Comparison of ENCODE assay signal across 12 mouse cellular contexts in the genomic region with DNA sequence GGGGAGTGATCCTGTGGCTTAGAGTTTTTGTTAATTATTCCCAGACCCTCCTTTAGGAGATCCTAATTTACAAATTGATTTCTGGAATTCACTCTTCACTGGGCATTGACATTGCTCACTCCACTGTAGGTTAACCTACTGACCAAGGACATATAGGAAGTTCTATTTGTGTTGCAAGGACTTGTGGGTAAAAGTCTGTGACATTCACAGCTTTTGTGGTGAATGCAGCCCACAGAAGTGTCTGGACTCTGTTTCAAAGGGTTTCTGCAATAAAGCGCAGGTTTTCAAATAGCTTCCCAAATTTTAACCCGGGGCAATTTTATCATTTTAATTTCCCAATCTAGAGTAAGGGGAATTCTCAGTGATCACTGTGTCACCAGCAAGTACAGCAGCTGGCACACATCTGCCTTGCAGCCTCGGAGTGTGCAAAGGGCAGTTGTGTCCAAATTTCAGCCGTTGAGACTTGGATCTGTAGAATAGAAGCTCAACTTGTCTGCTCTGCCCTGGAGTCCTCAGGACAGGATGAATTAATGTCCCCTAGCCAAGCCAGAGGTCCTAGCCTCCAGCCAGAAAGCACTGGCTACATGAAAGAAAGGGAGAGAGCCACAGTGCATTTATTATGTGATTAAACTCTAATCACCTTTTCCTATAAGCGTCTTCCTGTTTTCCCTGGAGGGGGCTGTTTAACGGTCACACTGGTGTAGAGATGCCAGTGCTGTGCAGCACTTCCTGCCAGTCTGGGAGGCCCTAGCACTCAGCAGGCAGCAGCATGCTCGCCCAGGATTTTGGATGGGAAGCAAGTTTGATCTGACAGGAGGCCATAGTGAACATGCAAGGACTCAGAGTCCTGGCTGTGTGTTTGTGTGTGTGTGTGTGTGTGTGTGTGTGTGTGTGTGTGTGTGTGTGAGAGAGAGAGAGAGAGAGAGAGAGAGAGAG. TPM values are rescaled to one million over a fixed set of nuclear protein-coding genes. Genes with fewer than 3 reads are reported as not detected.
DNase-seq lines count a peak whose midpoint lies in the region; ATAC-seq and TF ChIP-seq lines count a peak whose summit lies in the region.
"Had no signal": no experiment of that assay in that cellular context is flagged by ENCODE, and none has a peak within 500 bp of the region (broad histone marks: within the 10 kb centered on the region; RNA-seq: fewer than 3 reads in every experiment).

No protein-coding gene starts in this region.

- no peak overlapping the region for H3K9ac ChIP-seq in limb, embryonic 11.5 days (ENCODE audit: low read length)
- no peak overlapping the region for H3K9ac ChIP-seq in midbrain, embryonic 16.5 days (ENCODE audit: low read depth, low read length)
- no peak overlapping the region for H3K9ac ChIP-seq in intestine, postnatal 0 days (ENCODE audit: low read depth, low read length)
- H3K9ac ChIP-seq: limb, embryonic 13.5 days had no signal

- H3K4me3 ChIP-seq in limb, embryonic 11.5 days (ENCODE audit: low read depth, low read length) = no peak overlapping the region
- H3K4me3 ChIP-seq in midbrain, embryonic 16.5 days (ENCODE audit: low read depth, low read length) = no peak overlapping the region
- H3K4me3 ChIP-seq in intestine, postnatal 0 days (ENCODE audit: low read depth, low read length) = no peak overlapping the region
- no peak overlapping the region for H3K4me3 ChIP-seq in layer of hippocampus, adult 2 months
- H3K4me3 ChIP-seq: limb, embryonic 13.5 days; megakaryocyte, embryonic 14.5 days had no signal

- no peak overlapping the region for H3K27ac ChIP-seq in limb, embryonic 11.5 days (replicated peaks; ENCODE audit: low read depth, low read length)
- no peak overlapping the region for H3K27ac ChIP-seq in midbrain, embryonic 16.5 days (ENCODE audit: low read length)
- no peak overlapping the region for H3K27ac ChIP-seq in intestine, postnatal 0 days (ENCODE audit: low read depth, low read length)
- no peak overlapping the region for H3K27ac ChIP-seq in layer of hippocampus, adult 2 months
- H3K27ac ChIP-seq: limb, embryonic 13.5 days had no signal

- TF ChIP-seq CTCF in intestine, postnatal 0 days (IDR thresholded peaks at IDR 0.05; ENCODE audit: low read depth) = no peak
- TF ChIP-seq CTCF in layer of hippocampus, adult 2 months (conservative IDR thresholded peaks at IDR 0.05) = no peak

- no peak overlapping the region for H3K4me2 ChIP-seq in limb, embryonic 11.5 days (ENCODE audit: low read depth, severe bottlenecking)
- no peak overlapping the region for H3K4me2 ChIP-seq in midbrain, embryonic 16.5 days (ENCODE audit: low read length)
- H3K4me2 ChIP-seq in intestine, postnatal 0 days (replicated peaks; ENCODE audit: low read depth) = no peak overlapping the region
- H3K4me2 ChIP-seq: limb, embryonic 13.5 days had no signal

- no peaks in the 10 kb centered on the region for H3K9me3 ChIP-seq in limb, embryonic 11.5 days (ENCODE audit: control insufficient read depth, low read length)
- H3K9me3 ChIP-seq in midbrain, embryonic 16.5 days (replicated peaks; ENCODE audit: control insufficient read depth, low read length, poor library complexity, severe bottlenecking) = no peaks in the 10 kb centered on the region
- H3K9me3 ChIP-seq in intestine, postnatal 0 days (ENCODE audit: control insufficient read depth) = no peaks in the 10 kb centered on the region

- intact Hi-C loops in heart, postnatal 14 days (cut with DNase I) = loop anchor here (5.0 kb wide), 1 partner anchor 73 kb away; no protein-coding TSS in a partner anchor

- no peak for ATAC-seq in limb, embryonic 11.5 days (ENCODE audit: insufficient number of reproducible peaks, low FRiP score, low TSS enrichment, low read depth)
- no peak for ATAC-seq in midbrain, embryonic 16.5 days
- no peak for ATAC-seq in intestine, postnatal 0 days

- peaks cover 4% of the 10 kb centered on the region; the same call in 1 of the 2 replicates for H3K4me1 ChIP-seq in limb, embryonic 11.5 days (ENCODE audit: control insufficient read depth, insufficient read depth, low read length)
- peaks cover 15% of the 10 kb centered on the region for H3K4me1 ChIP-seq in midbrain, embryonic 16.5 days (ENCODE audit: control insufficient read depth, insufficient read depth, low read length)
- H3K4me1 ChIP-seq in intestine, postnatal 0 days (replicated peaks; ENCODE audit: control insufficient read depth, insufficient read depth, low read length) = peaks cover 4% of the 10 kb centered on the region; the same call in 1 of the 2 replicates

- no peaks in the 10 kb centered on the region for H3K36me3 ChIP-seq in limb, embryonic 11.5 days (ENCODE audit: control insufficient read depth, insufficient read depth, low read length)
- H3K36me3 ChIP-seq in midbrain, embryonic 16.5 days (ENCODE audit: control insufficient read depth, insufficient read depth, low read length) = no peaks in the 10 kb centered on the region
- H3K36me3 ChIP-seq in intestine, postnatal 0 days (ENCODE audit: control insufficient read depth, insufficient read depth) = no peaks in the 10 kb centered on the region
- H3K36me3 ChIP-seq: limb, embryonic 13.5 days had no signal

- 28% methylated on average over 7 of the region's 7 CpGs for WGBS in limb, embryonic 11.5 days
- 55% methylated on average over 7 of the region's 7 CpGs for WGBS in midbrain, embryonic 16.5 days
- 53% methylated on average over 7 of the region's 7 CpGs for WGBS in intestine, postnatal 0 days

- DNase-seq in heart, adult 11 months = peak; percentile 85
- no peak for DNase-seq in heart, postnatal 14 days
- peak; percentile 3 for DNase-seq in thymus, postnatal 25 days
- no peak for DNase-seq in thymus, postnatal 36 days
- DNase-seq in limb, embryonic 11.5 days (ENCODE audit: low spot score) = peak; percentile 49
- DNase-seq in layer of hippocampus, adult 2 months (ENCODE audit: low spot score in 2 of 2) = no peak
- DNase-seq: adrenal gland, postnatal 14 days; right cerebral cortex, adult 18-20 months had no signal

- H3K27me3 ChIP-seq in limb, embryonic 11.5 days (ENCODE audit: control insufficient read depth, insufficient read depth, low read length) = no peaks in the 10 kb centered on the region
- H3K27me3 ChIP-seq in midbrain, embryonic 16.5 days (ENCODE audit: control insufficient read depth, insufficient read depth, low read depth, low read length) = peaks cover 2% of the 10 kb centered on the region; the same call in 1 of the 2 replicates
- H3K27me3 ChIP-seq in intestine, postnatal 0 days (replicated peaks; ENCODE audit: control insufficient read depth, insufficient read depth, low read length) = 0 out of 2 replicates have a peak, but pooled peaks cover 1% of the 10 kb centered on the region

RNA-seq across cellular contexts. Expression of a gene that starts 3.1 kb away (rescaled TPM):
- 1 to 10 TPM; 3.3 to 3.9 TPM for total RNA-seq in heart, postnatal 14 days (2021)
- polyA plus RNA-seq in limb, embryonic 11.5 days (2014; fragmentation: Nextera tagmentation; extraction: Ambion mirVana) = 0.80 and 1.4 TPM in 2 replicates
- polyA plus RNA-seq in midbrain, embryonic 16.5 days (2015; fragmentation: Nextera tagmentation; extraction: Ambion mirVana) = 2.4 and 4.2 TPM in 2 replicates
- polyA plus RNA-seq in intestine, postnatal 0 days (2015; fragmentation: Nextera tagmentation; extraction: Ambion mirVana) = 2.5 and 2.6 TPM in 2 replicates
- total RNA-seq in layer of hippocampus, adult 2 months (2021) = 1 to 10 TPM; 1.1 to 1.2 TPM

Comparison
In these comparisons a context has a peak if more than half of its experiments do, and no peak if none do; other contexts are left out.
1. DNase-seq: peak in heart, adult 11 months (single experiment), thymus, postnatal 25 days (single experiment) and limb, embryonic 11.5 days (single experiment); none in heart, postnatal 14 days (0 of 2), thymus, postnatal 36 days (0 of 2) and layer of hippocampus, adult 2 months (0 of 2).